Mouse (Mus musculus) MEL (cell line): ENCODE measurements around the gene Crb1. TPM values are rescaled to one million over a fixed set of nuclear protein-coding genes. Genes with fewer than 3 reads are reported as not detected.

Experiments used
- DNase-seq: peaks from one replicate; pipeline ENCODE4 v3.0.0; 2011; ENCODE audit warnings: low read depth, low spot score
- H3K27ac ChIP-seq: 2 replicates; pipeline ENCODE4 v1.5.1; 2012; ENCODE audit warnings: low read depth, mild to moderate bottlenecking, control low read depth, low read length, moderate library complexity; ENCODE audit not compliant: control insufficient read depth
- H3K27me3 ChIP-seq, 2 experiments: fragments of 150-350 bp in 1 of 2; sonication (generic) in 1 of 2; 2 replicates each; pipeline ENCODE4 v1.6.1; 2012; ENCODE audit warnings: low read length in 2 of 2, mild to moderate bottlenecking in 2 of 2, improper control_type of control experiment in 1 of 2, moderate library complexity in 1 of 2; ENCODE audit not compliant: insufficient read depth in 2 of 2, control insufficient read depth in 1 of 2
- H3K36me3 ChIP-seq, 2 experiments: 2 replicates each; pipeline ENCODE4 v1.6.1; 2012 to 2014; ENCODE audit warnings: low read length in 2 of 2, improper control_type of control experiment in 1 of 2, inconsistent platforms in 1 of 2, mild to moderate bottlenecking in 1 of 2; ENCODE audit not compliant: insufficient read depth in 2 of 2, control insufficient read depth in 1 of 2
- H3K4me1 ChIP-seq, 2 experiments: fragments of 150-350 bp in 1 of 2; sonication (generic) in 1 of 2; 2 replicates each; pipeline ENCODE4 v1.6.1; 2012; ENCODE audit warnings: low read length in 2 of 2, improper control_type of control experiment in 1 of 2, mild to moderate bottlenecking in 1 of 2; ENCODE audit not compliant: insufficient read depth in 2 of 2, control insufficient read depth in 1 of 2
- H3K4me3 ChIP-seq, 2 experiments: fragments of 150-350 bp in 1 of 2; sonication (generic) in 1 of 2; 2 replicates each; pipeline ENCODE4 v1.5.1; 2012; ENCODE audit warnings: low read depth in 2 of 2, low read length in 2 of 2, mild to moderate bottlenecking in 2 of 2, moderate library complexity in 2 of 2, control low read depth in 1 of 2, improper control_type of control experiment in 1 of 2; ENCODE audit not compliant: control insufficient read depth in 1 of 2, insufficient read depth in 1 of 2
- H3K79me2 ChIP-seq: 2 replicates; pipeline ENCODE4 v1.6.1; 2012; ENCODE audit warnings: mild to moderate bottlenecking, low read length, moderate library complexity; ENCODE audit not compliant: control insufficient read depth, poor library complexity, insufficient read depth
- H3K9ac ChIP-seq: 2 replicates; pipeline ENCODE4 v1.6.1; 2012; ENCODE audit warnings: low read depth, mild to moderate bottlenecking, control low read depth, low read length, moderate library complexity; ENCODE audit not compliant: control insufficient read depth, poor library complexity, severe bottlenecking
- H3K9me3 ChIP-seq: fragments of 150-350 bp; sonication (generic); replicated peaks from 2 replicates; pipeline ENCODE4 v1.6.1; 2012; ENCODE audit warnings: mild to moderate bottlenecking, low read length, improper control_type of control experiment, moderate library complexity; ENCODE audit not compliant: insufficient read depth
- BHLHE40 ChIP-seq: IDR thresholded peaks from 2 replicates; pipeline ENCODE4 v1.6.1; 2012; ENCODE audit warnings: low read depth, mild to moderate bottlenecking, inconsistent platforms, low read length, improper control_type of control experiment, borderline replicate concordance
- CHD2 ChIP-seq: IDR thresholded peaks from 2 replicates; pipeline ENCODE4 v1.6.1; 2011; ENCODE audit warnings: low read length, improper control_type of control experiment
- CTCF ChIP-seq, 3 experiments: IDR thresholded peaks in 2 of 3; conservative IDR thresholded peaks in 1 of 3; 2 replicates each; pipeline ENCODE4 v1.5.1; 2011 to 2012; ENCODE audit warnings: low read length in 3 of 3, low read depth in 2 of 3, mild to moderate bottlenecking in 2 of 3, improper control_type of control experiment in 1 of 3, inconsistent platforms in 1 of 3, mixed read lengths in 1 of 3, moderate library complexity in 1 of 3; ENCODE audit not compliant: control insufficient read depth in 1 of 3, insufficient read depth in 1 of 3, poor library complexity in 1 of 3, severe bottlenecking in 1 of 3
- E2F4 ChIP-seq: IDR thresholded peaks from 2 replicates; pipeline ENCODE4 v1.6.1; 2011; ENCODE audit warnings: low read depth, low read length, improper control_type of control experiment, borderline replicate concordance
- ELF1 ChIP-seq: IDR thresholded peaks from 2 replicates; pipeline ENCODE4 v1.6.1; 2014; ENCODE audit warnings: low read depth, mild to moderate bottlenecking, inconsistent platforms, low read length, improper control_type of control experiment, moderate library complexity
- EP300 ChIP-seq, 2 experiments: IDR thresholded peaks; 2 replicates each; pipeline ENCODE4 v1.6.1; 2011; ENCODE audit warnings: improper control_type of control experiment in 2 of 2, low read length in 2 of 2, low read depth in 1 of 2, mild to moderate bottlenecking in 1 of 2
- HCFC1 ChIP-seq: IDR thresholded peaks from 2 replicates; pipeline ENCODE4 v1.6.1; 2012; ENCODE audit warnings: low read depth, mild to moderate bottlenecking, inconsistent platforms, low read length, improper control_type of control experiment, moderate library complexity
- JUND ChIP-seq: IDR thresholded peaks from 2 replicates; pipeline ENCODE4 v1.6.1; 2011; ENCODE audit warnings: low read depth, mild to moderate bottlenecking, improper control_type of control experiment, low read length
- MAFK ChIP-seq: IDR thresholded peaks from 2 replicates; pipeline ENCODE4 v1.6.1; 2011; ENCODE audit warnings: low read depth, mild to moderate bottlenecking, low read length, improper control_type of control experiment, borderline replicate concordance
- MAX ChIP-seq: IDR thresholded peaks from 2 replicates; pipeline ENCODE4 v1.6.1; 2011; ENCODE audit warnings: low read length, improper control_type of control experiment
- MAZ ChIP-seq: IDR thresholded peaks from 2 replicates; pipeline ENCODE4 v1.6.1; 2012; ENCODE audit warnings: low read depth, mild to moderate bottlenecking, inconsistent platforms, low read length, improper control_type of control experiment
- MEF2A ChIP-seq: IDR thresholded peaks from 2 replicates; pipeline ENCODE4 v1.6.1; 2014; ENCODE audit warnings: low read depth, mild to moderate bottlenecking, inconsistent platforms, low read length, improper control_type of control experiment; ENCODE audit not compliant: poor library complexity, insufficient replicate concordance, severe bottlenecking; ENCODE audit errors: extremely low read depth
- MXI1 ChIP-seq: IDR thresholded peaks from 2 replicates; pipeline ENCODE4 v1.6.1; 2011; ENCODE audit warnings: mild to moderate bottlenecking, low read depth, low read length, improper control_type of control experiment
- MYB ChIP-seq: IDR thresholded peaks from 2 replicates; pipeline ENCODE4 v1.6.1; 2011; ENCODE audit warnings: mild to moderate bottlenecking, low read depth, low read length, improper control_type of control experiment
- MYC ChIP-seq: IDR thresholded peaks from 2 replicates; pipeline ENCODE4 v1.6.1; 2011; ENCODE audit warnings: low read depth, mild to moderate bottlenecking, low read length, improper control_type of control experiment, moderate library complexity
- NELFE ChIP-seq: IDR thresholded peaks from 2 replicates; pipeline ENCODE4 v1.6.1; 2011; ENCODE audit warnings: low read depth, low read length, improper control_type of control experiment
- POLR2A ChIP-seq, 2 experiments: IDR thresholded peaks; 2 replicates each; pipeline ENCODE4 v1.6.1; 2011 to 2012; ENCODE audit warnings: low read length in 2 of 2, mild to moderate bottlenecking in 2 of 2, control low read depth in 1 of 2, improper control_type of control experiment in 1 of 2, low read depth in 1 of 2, moderate library complexity in 1 of 2; ENCODE audit not compliant: control insufficient read depth in 1 of 2, insufficient read depth in 1 of 2, poor library complexity in 1 of 2
- POLR2AphosphoS5 ChIP-seq: IDR thresholded peaks from 2 replicates; pipeline ENCODE4 v1.6.1; 2012; ENCODE audit warnings: low read depth, borderline replicate concordance, mild to moderate bottlenecking, inconsistent platforms, low read length, moderate library complexity, mixed read lengths
- RAD21 ChIP-seq: IDR thresholded peaks from 2 replicates; pipeline ENCODE4 v1.6.1; 2011; ENCODE audit warnings: mild to moderate bottlenecking, low read depth, low read length, improper control_type of control experiment
- RCOR1 ChIP-seq: IDR thresholded peaks from 2 replicates; pipeline ENCODE4 v1.6.1; 2012; ENCODE audit warnings: low read depth, mild to moderate bottlenecking, inconsistent platforms, low read length, improper control_type of control experiment
- SIN3A ChIP-seq: IDR thresholded peaks from 2 replicates; pipeline ENCODE4 v1.6.1; 2012; ENCODE audit warnings: low read length, improper control_type of control experiment, inconsistent platforms
- SMC3 ChIP-seq: IDR thresholded peaks from 2 replicates; pipeline ENCODE4 v1.6.1; 2011; ENCODE audit warnings: low read depth, low read length, improper control_type of control experiment
- TBP ChIP-seq: IDR thresholded peaks from 2 replicates; pipeline ENCODE4 v1.8.0; 2011; ENCODE audit warnings: low read depth, low read length, improper control_type of control experiment
- USF1 ChIP-seq: IDR thresholded peaks from 2 replicates; pipeline ENCODE4 v1.6.1; 2014; ENCODE audit warnings: low read depth, mild to moderate bottlenecking, inconsistent platforms, low read length, improper control_type of control experiment, moderate library complexity
- USF2 ChIP-seq, 2 experiments: IDR thresholded peaks; 2 replicates each; pipeline ENCODE4 v1.6.1; 2011 to 2012; ENCODE audit warnings: improper control_type of control experiment in 2 of 2, low read length in 2 of 2, borderline replicate concordance in 1 of 2, inconsistent platforms in 1 of 2, low read depth in 1 of 2, mild to moderate bottlenecking in 1 of 2; ENCODE audit not compliant: insufficient read depth in 1 of 2
- ZC3H11A ChIP-seq: IDR thresholded peaks from 2 replicates; pipeline ENCODE4 v1.6.1; 2012; ENCODE audit warnings: low read depth, mild to moderate bottlenecking, inconsistent platforms, low read length, improper control_type of control experiment
- ZKSCAN1 ChIP-seq: IDR thresholded peaks from 2 replicates; pipeline ENCODE4 v1.6.1; 2012; ENCODE audit warnings: low read depth, mild to moderate bottlenecking, inconsistent platforms, low read length, improper control_type of control experiment, moderate library complexity
- ZMIZ1 ChIP-seq: IDR thresholded peaks from 2 replicates; pipeline ENCODE4 v1.6.1; 2012; ENCODE audit warnings: low read depth, mild to moderate bottlenecking, inconsistent platforms, low read length, improper control_type of control experiment, moderate library complexity
- ZNF384 ChIP-seq: IDR thresholded peaks from 2 replicates; pipeline ENCODE4 v1.6.1; 2012; ENCODE audit warnings: low read depth, mild to moderate bottlenecking, inconsistent platforms, low read length, improper control_type of control experiment
- polyA plus RNA-seq, 2 experiments: library from polyadenylated mRNA; stranded (reverse) in 1 of 2; unstranded in 1 of 2; fragments of >175 nt in 1 of 2; fragments of >200 nt in 1 of 2; gene quantifications; 2 replicates each; pipeline versions ENCODE4 v1.2.1 to v1.2.4; 2012; ENCODE audit warnings: low replicate concordance in 2 of 2, low read depth in 1 of 2; ENCODE audit not compliant: insufficient read length in 2 of 2, insufficient read depth in 1 of 2, missing spikeins in 1 of 2
- total RNA-seq: library from RNA; depleted of rRNA; stranded (reverse); fragments of 300-350 nt; gene quantifications from 2 replicates; pipeline ENCODE4 v1.2.3, GENCODE M21; 2012

The Crb1 gene
- total and polyA plus RNA-seq, 3 experiments, result not detected

GRCm38 (mm10) chr1:139319798-139320197, 57.1 kb downstream of the Crb1 start:
- Histone ChIP-seq H3K79me2 (no peaks in the 10 kb centered on the region), H3K4me1 (no peaks in the 10 kb centered on the region)

GRCm38 (mm10) chr1:139314297-139314874, 62.5 kb downstream of the Crb1 start:
- no peaks in the 10 kb centered on the region for H3K79me2 ChIP-seq
- H3K27ac ChIP-seq, result no peak overlapping the region
- H3K4me1 ChIP-seq, result no peaks in the 10 kb centered on the region
- peak; percentile 27 for DNase-seq
- TF ChIP-seq TBP, result no peak
- TF ChIP-seq HCFC1, result no peak
- no peak for TF ChIP-seq MEF2A
- no peak for TF ChIP-seq SIN3A
- TF ChIP-seq ZMIZ1, result no peak
- TF ChIP-seq SMC3, result peak; percentile 52
- no peak for TF ChIP-seq E2F4
- no peak for TF ChIP-seq CHD2
- TF ChIP-seq MAX, result no peak
- TF ChIP-seq RAD21, result peak; percentile 59
- TF ChIP-seq MXI1, result no peak
- TF ChIP-seq BHLHE40, result no peak
- TF ChIP-seq CTCF (IDR thresholded peaks at IDR 0.05 in 2 of 3, conservative IDR thresholded peaks at IDR 0.05 in 1 of 3; ENCODE audit: control insufficient read depth in 1 of 3, insufficient read depth in 1 of 3, low read depth in 2 of 3, low read length in 3 of 3, poor library complexity in 1 of 3, severe bottlenecking in 1 of 3), result peak; percentile 23 to 54 (median 45); a peak in 5 of 6 replicates
- no peak for TF ChIP-seq MYB
- TF ChIP-seq ZC3H11A, result peak; percentile 26; the same call in 1 of the 2 replicates
- no peaks in the 10 kb centered on the region for H3K27me3 ChIP-seq
- H3K9me3 ChIP-seq, result no peaks in the 10 kb centered on the region
- H3K36me3 ChIP-seq, result no peaks in the 10 kb centered on the region
- no peak overlapping the region for H3K4me3 ChIP-seq
- no peak overlapping the region for H3K9ac ChIP-seq

More at GRCm38 (mm10) chr1:139319798-139320197, 57.1 kb downstream of the Crb1 start:
- no peak overlapping the region for H3K27ac ChIP-seq
- H3K9ac ChIP-seq, result no peak overlapping the region
- DNase-seq, result no peak
- no peaks in the 10 kb centered on the region for H3K9me3 ChIP-seq
- no peaks in the 10 kb centered on the region for H3K27me3 ChIP-seq
- TF ChIP-seq EP300 (IDR thresholded peaks at IDR 0.05; ENCODE audit: low read depth in 1 of 2, low read length in 2 of 2), result no peak
- TF ChIP-seq MAFK, result no peak
- TF ChIP-seq BHLHE40, result no peak
- TF ChIP-seq TBP, result no peak
- TF ChIP-seq ZKSCAN1, result no peak
- no peak for TF ChIP-seq SMC3
- TF ChIP-seq ELF1, result no peak
- no peak for TF ChIP-seq RCOR1
- no peak for TF ChIP-seq MAZ
- no peak for TF ChIP-seq USF1
- TF ChIP-seq RAD21, result no peak
- no peak for TF ChIP-seq SIN3A
- TF ChIP-seq MXI1, result no peak
- no peak for TF ChIP-seq POLR2A (IDR thresholded peaks at IDR 0.05; ENCODE audit: control insufficient read depth in 1 of 2, insufficient read depth in 1 of 2, low read depth in 1 of 2, low read length in 2 of 2, poor library complexity in 1 of 2)
- TF ChIP-seq JUND, result no peak
- TF ChIP-seq NELFE, result no peak
- no peak for TF ChIP-seq USF2 (IDR thresholded peaks at IDR 0.05; ENCODE audit: borderline replicate concordance in 1 of 2, insufficient read depth in 1 of 2, low read depth in 1 of 2, low read length in 2 of 2)
- TF ChIP-seq ZNF384, result no peak
- TF ChIP-seq POLR2AphosphoS5, result no peak
- no peak for TF ChIP-seq MYC
- H3K4me3 ChIP-seq, result no peak overlapping the region
- no peaks in the 10 kb centered on the region for H3K36me3 ChIP-seq
